Comparison of ENCODE assay signal across 8 mouse cellular contexts in genomic region chr16:52452477-52452831, GRCm38 (mm10). TPM values are rescaled to one million over a fixed set of nuclear protein-coding genes. Genes with fewer than 3 reads are reported as not detected.
DNase-seq lines count a peak whose midpoint lies in the region; ATAC-seq and TF ChIP-seq lines count a peak whose summit lies in the region.

No protein-coding gene starts in this region.

- no peaks in the 10 kb centered on the region for H3K9me3 ChIP-seq in hindbrain, embryonic 15.5 days
- H3K9me3 ChIP-seq in megakaryocyte, embryonic 14.5 days = no peaks in the 10 kb centered on the region

- H3K36me3 ChIP-seq in hindbrain, embryonic 15.5 days = no peaks in the 10 kb centered on the region
- H3K36me3 ChIP-seq in megakaryocyte, embryonic 14.5 days (replicated peaks; ENCODE audit: low read length) = no peaks in the 10 kb centered on the region

- under 1% methylated on average over 26 of the region's 26 CpGs for WGBS in cerebellum, adult 2 months
- under 1% methylated on average over 26 of the region's 26 CpGs for WGBS in hindbrain, embryonic 15.5 days

- peak overlapping the region; percentile 98 for H3K4me2 ChIP-seq in hindbrain, embryonic 15.5 days

- DNase-seq in cerebellum, adult 2 months = no peak
- DNase-seq in cerebellum, postnatal 14 days = no peak
- peak; percentile 26 for DNase-seq in right cerebral cortex, postnatal 25 days
- no peak for DNase-seq in right cerebral cortex, postnatal 4 days
- no peak for DNase-seq in retina, embryonic 14.5 days (ENCODE audit: low spot score)
- DNase-seq in thymus, postnatal 4 days = no peak

- H3K4me1 ChIP-seq in cerebellum, adult 2 months (ENCODE audit: control insufficient read depth, insufficient read depth, low read length) = 0 out of 2 replicates have a peak, but pooled peaks cover 2% of the 10 kb centered on the region
- H3K4me1 ChIP-seq in hindbrain, embryonic 15.5 days (replicated peaks) = peaks cover 26% of the 10 kb centered on the region
- H3K4me1 ChIP-seq in megakaryocyte, embryonic 14.5 days = peaks cover 41% of the 10 kb centered on the region

- no peak overlapping the region for H3K27ac ChIP-seq in cerebellum, adult 2 months (ENCODE audit: insufficient read depth, low read length)
- H3K27ac ChIP-seq in hindbrain, embryonic 15.5 days (replicated peaks) = peak overlapping the region; percentile 79

- no peak for TF ChIP-seq CTCF in cerebellum, adult 2 months (IDR thresholded peaks at IDR 0.05; ENCODE audit: borderline replicate concordance, insufficient read depth, low read depth, low read length)

- H3K4me3 ChIP-seq in cerebellum, adult 2 months (replicated peaks; ENCODE audit: insufficient read depth, low read depth, low read length) = peak overlapping the region; percentile 92
- peak overlapping the region; percentile 83 for H3K4me3 ChIP-seq in hindbrain, embryonic 15.5 days
- peak overlapping the region; percentile 94 for H3K4me3 ChIP-seq in megakaryocyte, embryonic 14.5 days (replicated peaks)

- no peak for TF ChIP-seq POLR2A in cerebellum, adult 2 months (IDR thresholded peaks at IDR 0.05; ENCODE audit: borderline replicate concordance, insufficient read depth, low read length)

- H3K9ac ChIP-seq in hindbrain, embryonic 15.5 days = peak overlapping the region; percentile 57

- H3K27me3 ChIP-seq in cerebellum, adult 2 months (ENCODE audit: control insufficient read depth, insufficient read depth, low read length) = no peaks in the 10 kb centered on the region
- H3K27me3 ChIP-seq in hindbrain, embryonic 15.5 days = no peaks in the 10 kb centered on the region
- peaks cover 56% of the 10 kb centered on the region for H3K27me3 ChIP-seq in megakaryocyte, embryonic 14.5 days (replicated peaks)

- ATAC-seq in hindbrain, embryonic 15.5 days (ENCODE audit: low FRiP score, low read depth) = no peak; the same call in 1 of the 2 replicates

RNA-seq across cellular contexts. Expression of gene Alcam, which starts 1.4 kb away (rescaled TPM):
- polyA plus RNA-seq in cerebellum, adult 2 months (2012; rRNA removed) = 23.4 and 25.2 TPM in 2 replicates
- 32.9 and 34.2 TPM in 2 replicates for polyA plus RNA-seq in hindbrain, embryonic 15.5 days (2015; fragmentation: Nextera tagmentation; extraction: Ambion mirVana)
- polyA plus RNA-seq in megakaryocyte, embryonic 14.5 days (2012; ENCODE audit: insufficient read depth, low replicate concordance) = 1.6 TPM in 1 of 2 replicates, not detected in the other
